Mouse (Mus musculus): ENCODE data around the gene Phldb1. TPM values are rescaled to one million over a fixed set of nuclear protein-coding genes. Genes with fewer than 3 reads are reported as not detected.

The Phldb1 gene
- polyA plus RNA-seq, 1 experiment from 2014 or later, result 32.8 TPM

DNA sequence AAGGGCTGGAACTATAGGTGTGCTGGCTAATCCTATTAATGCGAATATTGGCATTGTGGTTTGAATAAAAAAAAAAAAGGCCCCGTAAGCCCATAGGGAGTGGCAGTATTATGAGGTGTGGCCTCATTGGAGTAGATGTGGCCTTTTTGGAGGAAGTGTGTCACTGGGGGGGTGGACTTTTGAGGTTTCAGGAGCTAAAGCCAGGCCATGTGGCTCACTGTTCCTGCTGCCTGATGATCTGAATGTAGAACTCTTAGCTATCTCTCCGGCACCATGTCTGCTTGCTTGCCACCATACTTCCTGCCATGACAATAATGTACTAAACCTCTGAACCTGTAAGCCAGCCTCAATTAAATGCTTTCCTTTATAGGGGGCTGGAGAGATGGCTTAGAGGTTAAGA lies 12.3 kb upstream of the Phldb1 start:
- Histone ChIP-seq H3K4me2 (no peak overlapping the region), H3K4me1 (ENCODE audit: control insufficient read depth, insufficient read depth, low read length) (no peaks in the 10 kb centered on the region), H3K36me3 (ENCODE audit: control insufficient read depth, insufficient read depth, low read length) (peaks cover 15% of the 10 kb centered on the region; the same call in 1 of the 2 replicates), H3K27ac (ENCODE audit: low read depth, low read length) (no peak overlapping the region), H3K27me3 (ENCODE audit: control insufficient read depth, insufficient read depth, low read length) (no peaks in the 10 kb centered on the region), H3K9ac (ENCODE audit: low read length) (no peak overlapping the region), H3K9me3 (ENCODE audit: control insufficient read depth, low read length) (no peaks in the 10 kb centered on the region), H3K4me3 (ENCODE audit: low read depth, low read length) (no peak overlapping the region)
- DNase-seq (ENCODE audit: low spot score, missing footprints), result no peak
- ATAC-seq (ENCODE audit: low FRiP score), result no peak
- WGBS, result 89% methylated on average over 3 of the region's 3 CpGs

DNA sequence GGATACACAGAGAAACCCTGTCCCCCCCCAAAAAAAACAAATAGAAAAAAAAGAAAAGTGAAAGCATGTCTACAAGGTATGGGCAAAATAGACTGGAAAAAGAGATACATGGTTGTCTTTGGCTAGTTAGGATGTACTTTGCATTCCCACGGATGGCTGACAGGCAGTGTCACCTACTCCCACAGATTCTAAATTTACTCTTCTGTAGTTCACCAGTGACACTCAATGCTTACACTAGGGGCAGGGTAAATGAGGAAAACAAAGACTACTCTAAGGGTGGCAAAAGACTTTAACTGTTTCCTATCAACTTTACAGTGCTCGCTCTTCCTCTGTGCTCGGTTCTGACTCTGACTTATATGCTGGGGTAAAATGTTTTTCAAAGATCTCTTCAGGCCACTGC lies 11.7 kb upstream of the Phldb1 start:
- no peak for ATAC-seq (ENCODE audit: low FRiP score)
- no peaks in the 10 kb centered on the region for H3K4me1 ChIP-seq (ENCODE audit: control insufficient read depth, insufficient read depth, low read length)
- WGBS, result 97% methylated on average over 3 of the region's 3 CpGs
- H3K9me3 ChIP-seq (ENCODE audit: control insufficient read depth, low read length), result no peaks in the 10 kb centered on the region
- no peaks in the 10 kb centered on the region for H3K27me3 ChIP-seq (ENCODE audit: control insufficient read depth, insufficient read depth, low read length)
- no peak overlapping the region for H3K9ac ChIP-seq (ENCODE audit: low read length)
- peaks cover 15% of the 10 kb centered on the region; the same call in 1 of the 2 replicates for H3K36me3 ChIP-seq (ENCODE audit: control insufficient read depth, insufficient read depth, low read length)
- H3K4me2 ChIP-seq, result no peak overlapping the region
- H3K27ac ChIP-seq (ENCODE audit: low read depth, low read length), result no peak overlapping the region
- DNase-seq (ENCODE audit: low spot score, missing footprints), result peak; percentile 39
- no peak overlapping the region for H3K4me3 ChIP-seq (ENCODE audit: low read depth, low read length)

DNA sequence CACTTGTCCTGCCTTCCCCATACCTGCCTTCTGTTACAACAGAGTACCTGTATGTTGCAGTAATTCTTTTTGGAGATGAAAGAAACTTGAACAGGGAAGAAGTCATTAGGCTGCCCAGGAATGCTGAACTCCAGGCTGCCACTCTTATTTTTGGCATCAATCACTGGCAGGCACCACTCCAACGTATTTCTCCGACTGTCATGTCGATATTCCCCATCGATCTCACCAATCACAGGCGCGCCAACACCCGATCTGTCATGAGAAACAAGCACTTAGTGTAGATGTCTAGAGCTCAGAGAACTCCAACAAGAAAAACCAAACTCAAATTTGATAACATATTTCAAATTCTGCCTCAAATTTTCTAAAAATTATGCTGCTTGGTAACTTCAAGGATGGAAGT lies 10.4 kb upstream of the Phldb1 start:
- no peaks in the 10 kb centered on the region for H3K4me1 ChIP-seq (ENCODE audit: control insufficient read depth, insufficient read depth, low read length)
- WGBS, result 93% methylated on average over 7 of the region's 7 CpGs
- peaks cover 12% of the 10 kb centered on the region; the same call in 1 of the 2 replicates for H3K36me3 ChIP-seq (ENCODE audit: control insufficient read depth, insufficient read depth, low read length)
- no peaks in the 10 kb centered on the region for H3K27me3 ChIP-seq (ENCODE audit: control insufficient read depth, insufficient read depth, low read length)
- no peak overlapping the region for H3K4me2 ChIP-seq
- H3K27ac ChIP-seq (ENCODE audit: low read depth, low read length), result no peak overlapping the region
- H3K9ac ChIP-seq (ENCODE audit: low read length), result no peak overlapping the region
- H3K4me3 ChIP-seq (ENCODE audit: low read depth, low read length), result no peak overlapping the region
- no peak for ATAC-seq (ENCODE audit: low FRiP score)
- DNase-seq (ENCODE audit: low spot score, missing footprints), result peak; percentile 45
- H3K9me3 ChIP-seq (ENCODE audit: control insufficient read depth, low read length), result no peaks in the 10 kb centered on the region

DNA sequence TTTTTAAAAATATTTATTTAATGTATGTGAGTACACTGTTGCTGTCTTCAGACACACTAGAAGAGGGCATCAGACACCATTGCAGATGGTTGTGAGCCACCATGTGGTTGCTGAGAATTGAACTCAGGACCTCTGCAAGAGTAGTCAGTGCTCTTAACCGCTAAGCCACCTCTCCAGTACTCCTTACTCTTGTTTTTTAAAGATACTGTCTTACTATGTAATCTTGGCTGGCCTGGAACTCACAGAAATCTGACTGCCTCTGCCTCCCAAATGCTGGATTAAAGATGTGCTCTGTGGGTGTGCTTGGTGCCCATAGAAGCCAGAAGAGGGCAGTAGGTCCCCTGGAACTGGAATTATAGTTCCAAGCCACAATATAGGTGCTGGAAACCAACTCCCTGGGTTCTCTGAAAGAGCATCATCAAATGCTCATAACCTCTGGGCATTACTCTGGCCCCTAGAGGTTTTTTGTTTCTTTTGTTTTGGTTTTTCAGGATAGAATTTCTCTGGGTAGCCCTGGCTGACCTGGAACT lies 5.7 kb upstream of the Phldb1 start:
- no peak for ATAC-seq (ENCODE audit: low FRiP score)
- H3K36me3 ChIP-seq (ENCODE audit: control insufficient read depth, insufficient read depth, low read length), result peaks cover 8% of the 10 kb centered on the region; the same call in 1 of the 2 replicates

DNA sequence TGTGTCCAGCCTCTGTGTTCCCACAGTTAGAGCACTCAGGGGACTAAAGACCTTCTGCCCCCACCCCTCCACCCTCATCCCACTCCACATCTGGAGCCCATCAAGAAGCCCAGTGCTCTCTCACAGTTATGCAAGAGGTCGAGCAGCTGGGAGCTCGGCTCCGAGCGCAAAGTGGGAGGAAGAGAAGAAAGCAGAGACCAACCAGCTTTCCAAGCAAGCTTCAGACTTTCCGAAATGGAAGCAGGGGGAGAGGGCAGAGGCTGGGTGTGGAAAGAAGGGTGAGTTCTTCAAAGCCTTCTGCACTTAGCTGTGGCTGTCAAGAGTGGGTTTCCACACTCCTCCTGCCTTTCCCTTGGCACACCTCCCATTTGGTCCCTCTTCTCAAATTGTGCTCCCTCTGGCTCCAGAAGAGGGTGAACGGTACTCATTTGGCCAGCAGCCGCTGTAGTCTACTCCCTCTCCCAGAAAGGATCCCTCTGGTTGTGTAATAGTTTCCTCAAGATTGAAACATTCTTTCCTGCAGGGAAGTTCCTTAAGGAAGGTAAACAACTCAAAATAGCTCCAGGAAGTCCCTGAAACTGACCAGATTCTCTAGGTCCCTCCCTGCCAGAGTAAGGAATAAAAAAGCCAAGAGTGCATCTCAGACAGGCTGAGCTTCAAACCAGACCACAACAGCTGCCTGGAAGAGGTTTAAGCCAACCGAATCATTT lies 2.4 kb upstream of the Phldb1 start:
- Histone ChIP-seq H3K27me3 (ENCODE audit: control insufficient read depth, insufficient read depth, low read length) (peaks cover 7% of the 10 kb centered on the region; the same call in 1 of the 2 replicates), H3K36me3 (ENCODE audit: control insufficient read depth, insufficient read depth, low read length) (no peaks in the 10 kb centered on the region), H3K9ac (ENCODE audit: low read length) (no peak overlapping the region), H3K27ac (ENCODE audit: low read depth, low read length) (no peak overlapping the region), H3K4me1 (ENCODE audit: control insufficient read depth, insufficient read depth, low read length) (peaks cover 8% of the 10 kb centered on the region; the same call in 1 of the 2 replicates), H3K4me3 (ENCODE audit: low read depth, low read length) (no peak overlapping the region), H3K9me3 (ENCODE audit: control insufficient read depth, low read length) (no peaks in the 10 kb centered on the region), H3K4me2 (no peak overlapping the region)
- no peak for DNase-seq (ENCODE audit: low spot score, missing footprints)
- no peak for ATAC-seq (ENCODE audit: low FRiP score)
- 63% methylated on average over 8 of the region's 8 CpGs for WGBS

More for the DNA sequence above, 5.7 kb upstream of the Phldb1 start:
- Histone ChIP-seq H3K9ac (ENCODE audit: low read length) (no peak overlapping the region), H3K4me3 (ENCODE audit: low read depth, low read length) (no peak overlapping the region), H3K27me3 (ENCODE audit: control insufficient read depth, insufficient read depth, low read length) (peaks cover 2% of the 10 kb centered on the region; the same call in 1 of the 2 replicates), H3K27ac (ENCODE audit: low read depth, low read length) (no peak overlapping the region), H3K4me1 (ENCODE audit: control insufficient read depth, insufficient read depth, low read length) (no peaks in the 10 kb centered on the region), H3K4me2 (no peak overlapping the region), H3K9me3 (ENCODE audit: control insufficient read depth, low read length) (no peaks in the 10 kb centered on the region)
- peak; percentile 69 for DNase-seq (ENCODE audit: low spot score, missing footprints)
- WGBS, result 83% methylated on average over 1 of the region's 1 CpGs

DNA sequence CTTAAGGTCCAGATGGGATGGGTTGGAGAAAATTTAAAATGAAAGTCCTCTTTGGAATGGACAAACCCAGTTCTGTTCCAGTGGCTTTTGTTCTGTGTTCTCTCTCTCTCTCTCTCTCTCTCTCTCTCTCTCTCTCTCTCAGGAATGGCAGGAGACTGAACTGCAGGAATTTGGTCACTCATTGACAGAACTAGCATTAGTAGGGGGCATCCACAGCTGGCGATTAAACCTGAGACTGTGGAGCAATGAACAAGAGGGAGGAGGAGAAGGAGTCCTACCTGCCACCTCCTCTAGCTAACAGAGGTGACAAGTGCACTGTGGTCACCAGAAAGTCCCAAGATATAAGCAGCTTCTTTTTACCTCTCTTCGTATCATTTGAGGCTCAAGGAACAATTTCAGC lies 1.3 kb upstream of the Phldb1 start:
- Histone ChIP-seq H3K27ac (ENCODE audit: low read depth, low read length) (no peak overlapping the region), H3K4me1 (ENCODE audit: control insufficient read depth, insufficient read depth, low read length) (peaks cover 8% of the 10 kb centered on the region; the same call in 1 of the 2 replicates), H3K4me2 (no peak overlapping the region), H3K9me3 (ENCODE audit: control insufficient read depth, low read length) (no peaks in the 10 kb centered on the region), H3K27me3 (ENCODE audit: control insufficient read depth, insufficient read depth, low read length) (peaks cover 7% of the 10 kb centered on the region; the same call in 1 of the 2 replicates), H3K36me3 (ENCODE audit: control insufficient read depth, insufficient read depth, low read length) (no peaks in the 10 kb centered on the region), H3K9ac (ENCODE audit: low read length) (no peak overlapping the region), H3K4me3 (ENCODE audit: low read depth, low read length) (no peak overlapping the region)
- 84% methylated on average over 2 of the region's 2 CpGs for WGBS
- no peak for DNase-seq (ENCODE audit: low spot score, missing footprints)
- no peak for ATAC-seq (ENCODE audit: low FRiP score)

DNA sequence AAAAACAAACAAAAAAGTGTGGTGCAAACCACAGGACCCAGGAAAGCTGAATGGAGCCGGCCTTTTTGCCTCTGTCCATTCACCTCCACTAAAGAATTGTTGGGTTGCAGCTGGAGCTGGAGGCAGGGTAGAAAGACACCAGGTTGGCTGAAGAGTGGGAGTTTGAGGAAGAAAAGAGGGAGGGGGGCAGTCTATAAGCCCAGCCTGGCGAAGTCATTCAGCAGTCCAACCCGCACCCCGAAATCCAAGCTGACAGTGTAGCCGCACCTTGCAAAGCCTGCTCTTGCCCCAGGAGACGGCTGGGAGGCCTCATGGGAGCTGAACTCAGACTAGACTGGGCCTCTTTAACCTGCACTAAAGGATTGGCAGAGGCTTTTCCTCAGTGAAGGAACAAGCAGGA lies 888 bp upstream of the Phldb1 start:
- Histone ChIP-seq H3K9me3 (ENCODE audit: control insufficient read depth, low read length) (no peaks in the 10 kb centered on the region), H3K4me3 (ENCODE audit: low read depth, low read length) (no peak overlapping the region), H3K27ac (ENCODE audit: low read depth, low read length) (no peak overlapping the region), H3K4me2 (no peak overlapping the region), H3K27me3 (ENCODE audit: control insufficient read depth, insufficient read depth, low read length) (peaks cover 7% of the 10 kb centered on the region; the same call in 1 of the 2 replicates), H3K4me1 (ENCODE audit: control insufficient read depth, insufficient read depth, low read length) (peaks cover 8% of the 10 kb centered on the region; the same call in 1 of the 2 replicates), H3K9ac (ENCODE audit: low read length) (no peak overlapping the region), H3K36me3 (ENCODE audit: control insufficient read depth, insufficient read depth, low read length) (no peaks in the 10 kb centered on the region)
- DNase-seq (ENCODE audit: low spot score, missing footprints), result no peak
- 75% methylated on average over 6 of the region's 6 CpGs for WGBS
- no peak for ATAC-seq (ENCODE audit: low FRiP score)

DNA sequence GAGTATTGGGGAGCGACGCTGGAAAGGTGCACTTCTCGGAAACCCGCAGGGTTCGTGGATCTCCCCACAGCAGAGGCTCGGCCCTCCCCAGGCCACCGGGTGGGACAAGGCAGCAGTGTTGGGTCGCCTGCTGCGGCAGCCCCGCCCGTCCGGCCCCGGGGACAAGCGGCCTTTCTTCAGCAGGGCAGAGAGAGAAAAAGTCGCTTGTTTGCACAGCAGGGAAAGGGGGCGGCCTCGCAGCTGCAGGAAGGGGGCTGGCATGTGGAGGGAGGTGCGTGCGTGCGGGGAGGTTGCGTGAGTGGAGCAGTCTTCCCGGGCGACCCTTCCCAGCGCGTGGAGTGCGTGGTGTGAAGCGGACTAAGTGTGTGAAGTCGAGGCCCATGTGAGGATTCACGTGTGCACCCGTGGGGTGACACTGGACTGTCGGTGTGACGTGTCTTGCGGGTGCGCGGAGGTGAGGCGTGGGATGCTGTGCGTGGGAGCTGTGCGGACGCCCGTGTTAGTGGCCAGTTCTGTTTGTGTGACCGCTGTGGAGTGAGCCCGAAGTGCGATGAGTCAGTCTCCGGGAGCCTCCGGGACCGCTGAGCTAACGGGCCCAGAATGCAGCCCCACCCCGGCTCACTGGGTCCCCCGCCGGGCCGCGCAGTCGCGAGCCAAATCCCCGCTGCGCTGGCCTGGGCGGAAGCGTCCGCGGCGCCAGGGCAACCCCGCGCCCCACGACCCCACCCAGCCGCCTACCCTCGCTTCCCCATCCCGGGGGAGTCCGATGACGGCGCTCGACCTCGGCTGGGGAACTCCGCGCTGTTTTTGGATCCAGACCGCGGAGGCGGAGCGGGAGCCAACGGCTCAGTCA lies 1.1 kb downstream of the Phldb1 start:
- Histone ChIP-seq H3K4me2 (peak overlapping the region; percentile 100), H3K9me3 (ENCODE audit: control insufficient read depth, low read length) (no peaks in the 10 kb centered on the region), H3K27ac (ENCODE audit: low read depth, low read length) (no peak overlapping the region), H3K4me1 (ENCODE audit: control insufficient read depth, insufficient read depth, low read length) (peaks cover 8% of the 10 kb centered on the region; the same call in 1 of the 2 replicates), H3K27me3 (ENCODE audit: control insufficient read depth, insufficient read depth, low read length) (peaks cover 7% of the 10 kb centered on the region; the same call in 1 of the 2 replicates), H3K36me3 (ENCODE audit: control insufficient read depth, insufficient read depth, low read length) (no peaks in the 10 kb centered on the region), H3K4me3 (ENCODE audit: low read depth, low read length) (peak overlapping the region; percentile 63), H3K9ac (ENCODE audit: low read length) (peak overlapping the region; percentile 68)
- peak; percentile 93 for DNase-seq (ENCODE audit: low spot score, missing footprints)
- peak; percentile 43 for ATAC-seq (ENCODE audit: low FRiP score)
- WGBS, result under 1% methylated on average over 76 of the region's 79 CpGs
